Mouse (Mus musculus) limb, embryonic 15.5 days (tissue): ENCODE data around the gene Washc1. TPM values are rescaled to one million over a fixed set of nuclear protein-coding genes. Genes with fewer than 3 reads are reported as not detected.
A peak's percentile ranks its signal among the peaks of the same experiment; 100 is the strongest.
"Not testable (repeated sequence)": the region's sequence is repeated elsewhere in the genome, so short reads cannot be mapped to it uniquely, and the experiment has no call there.

Source experiments
- ATAC-seq: fragments of 200-750 bp; cut with Nextera tagmentation; 2 replicates; pipeline ENCODE4 v1.8.0; 2017; ENCODE audit warnings: low read depth, moderate TSS enrichment; ENCODE audit not compliant: insufficient number of reproducible peaks, low FRiP score, low TSS enrichment
- H3K27ac ChIP-seq: fragments of 300-500 bp; sonication (generic); 2 replicates; pipeline ENCODE4 v1.5.1; 2015; ENCODE audit warnings: moderate library complexity, mild to moderate bottlenecking, inconsistent platforms
- H3K27me3 ChIP-seq: fragments of 300-500 bp; sonication (generic); 2 replicates; pipeline ENCODE4 v1.6.1; 2015; ENCODE audit warnings: inconsistent platforms
- H3K36me3 ChIP-seq: fragments of 300-500 bp; sonication (generic); 2 replicates; pipeline ENCODE4 v1.6.1; 2015; ENCODE audit warnings: inconsistent platforms
- H3K4me1 ChIP-seq: fragments of 300-500 bp; sonication (generic); 2 replicates; pipeline ENCODE4 v1.6.1; 2015; ENCODE audit warnings: inconsistent platforms
- H3K4me2 ChIP-seq: fragments of 300-500 bp; sonication (generic); 2 replicates; pipeline ENCODE4 v1.6.1; 2015; ENCODE audit warnings: mild to moderate bottlenecking, inconsistent platforms
- H3K4me3 ChIP-seq: fragments of 300-500 bp; sonication (generic); 2 replicates; pipeline ENCODE4 v1.5.1; 2015; ENCODE audit warnings: mild to moderate bottlenecking, inconsistent platforms
- H3K9ac ChIP-seq: fragments of 300-500 bp; sonication (generic); 2 replicates; pipeline ENCODE4 v1.6.1; 2015; ENCODE audit warnings: inconsistent platforms
- H3K9me3 ChIP-seq: fragments of 300-500 bp; sonication (generic); 2 replicates; pipeline ENCODE4 v1.6.1; 2016; ENCODE audit warnings: inconsistent platforms
- WGBS: fragments of 180-500 bp; shearing (Covaris S2); methylation state at CpG from one replicate; pipeline ENCODE4 v1.1.7; 2015; 5-methylcytosine and 5-hydroxymethylcytosine counted together
- polyA plus RNA-seq: library from polyadenylated mRNA; unstranded; fragments of >200 nt; fragmentation: Nextera tagmentation; extraction: Ambion mirVana; gene quantifications from 2 replicates; pipeline ENCODE4 v1.2.1, GENCODE M21; 2015

Gene Washc1
- 39.0 and 40.7 TPM in 2 replicates for polyA plus RNA-seq

DNA sequence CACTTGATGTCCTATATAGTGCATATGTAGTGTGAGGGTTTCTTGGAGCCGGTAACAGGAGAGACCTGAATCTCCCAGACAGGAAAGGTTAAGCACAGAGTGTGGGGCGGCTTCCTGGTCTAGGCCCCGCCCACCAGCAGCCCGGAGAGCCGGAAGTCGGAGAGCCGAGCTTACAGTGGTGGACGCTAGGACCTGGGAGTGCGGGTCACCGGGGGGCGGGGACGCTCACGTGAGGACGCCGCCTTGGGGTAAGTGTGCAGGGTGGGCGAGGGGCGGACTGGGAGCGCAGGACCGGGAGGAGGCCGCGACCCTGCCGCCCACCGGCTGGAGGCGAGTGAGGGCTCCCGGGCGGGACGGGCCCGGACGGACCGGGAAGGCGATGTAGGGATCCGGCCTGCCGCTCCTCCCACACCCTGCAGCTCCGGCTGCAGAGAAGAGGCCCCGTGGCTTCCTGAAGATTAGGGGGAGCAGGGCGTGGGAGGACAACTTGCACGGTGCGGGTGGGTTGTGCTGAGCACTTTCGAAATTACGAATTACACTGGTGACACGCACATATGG, at the start of gene Washc1:
Gene Washc1 (plus strand): TSS at position 144 of the 558 bp plus-strand sequence.
- under 1% methylated on average over 41 of the region's 41 CpGs for WGBS
- no peaks in the 10 kb centered on the region for H3K9me3 ChIP-seq
- peaks cover 17% of the 10 kb centered on the region for H3K4me1 ChIP-seq
- peak within 1 kb of the TSS; percentile 76 for H3K9ac ChIP-seq
- no peaks in the 10 kb centered on the region for H3K27me3 ChIP-seq
- peaks cover 31% of the 10 kb centered on the region for H3K36me3 ChIP-seq
- H3K4me2 ChIP-seq: peak within 1 kb of the TSS; percentile 56
- peak within 1 kb of the TSS; percentile 94 for H3K4me3 ChIP-seq
- H3K27ac ChIP-seq: peak within 1 kb of the TSS; percentile 84
- peak; percentile 94 for ATAC-seq

DNA sequence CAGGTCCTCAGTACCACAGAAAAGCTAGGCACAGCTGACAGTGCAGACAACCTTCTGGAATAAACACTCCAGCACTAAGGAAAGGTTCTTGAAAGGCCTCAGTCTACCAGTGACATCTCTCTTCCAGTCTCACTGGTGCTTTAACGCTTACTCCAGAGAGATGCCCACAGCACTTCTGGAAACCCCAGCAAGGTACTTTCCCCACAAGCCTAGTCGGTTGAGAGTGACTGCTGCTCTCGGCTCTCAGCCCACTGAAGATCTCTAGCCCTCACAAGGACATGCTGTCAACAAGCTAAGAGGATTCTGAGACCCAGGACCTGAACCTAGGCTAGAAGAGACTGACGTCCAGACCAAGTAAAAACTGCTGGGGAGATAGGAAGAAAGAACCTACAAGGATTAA, 46.2 kb upstream of the Washc1 start:
- H3K36me3 ChIP-seq: no peaks in the 10 kb centered on the region
- H3K9me3 ChIP-seq: no peaks in the 10 kb centered on the region
- no peaks in the 10 kb centered on the region for H3K27me3 ChIP-seq
- no peak overlapping the region for H3K4me3 ChIP-seq
- WGBS: 85% methylated on average over 4 of the region's 4 CpGs
- H3K27ac ChIP-seq: no peak overlapping the region
- no peak for ATAC-seq
- no peaks in the 10 kb centered on the region for H3K4me1 ChIP-seq
- no peak overlapping the region for H3K9ac ChIP-seq
- H3K4me2 ChIP-seq: no peak overlapping the region

DNA sequence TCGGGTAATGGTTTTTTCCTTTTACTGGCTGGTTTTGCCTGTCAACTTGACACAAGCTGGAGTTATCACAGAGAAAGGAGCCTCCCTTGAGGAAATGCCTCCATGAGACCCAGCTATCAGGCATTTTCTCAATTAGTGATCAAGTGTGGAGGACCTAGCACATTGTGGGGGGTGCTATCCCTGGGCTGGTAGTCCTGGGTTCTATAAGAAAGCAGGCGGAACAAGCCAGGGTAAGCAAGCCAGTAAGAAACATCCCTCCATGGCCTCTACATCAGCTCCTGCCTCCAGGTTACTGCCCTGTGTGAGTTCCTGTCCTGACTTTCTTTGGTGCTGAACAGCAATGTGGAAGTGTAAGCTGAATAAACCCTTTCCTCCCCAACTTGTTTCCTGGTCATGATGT, 42.3 kb upstream of the Washc1 start:
- WGBS: 92% methylated on average over 2 of the region's 2 CpGs
- H3K4me3 ChIP-seq, H3K36me3 ChIP-seq, H3K27me3 ChIP-seq, H3K4me2 ChIP-seq, H3K27ac ChIP-seq, H3K9me3 ChIP-seq, H3K9ac ChIP-seq, ATAC-seq, H3K4me1 ChIP-seq: not testable (repeated sequence)

DNA sequence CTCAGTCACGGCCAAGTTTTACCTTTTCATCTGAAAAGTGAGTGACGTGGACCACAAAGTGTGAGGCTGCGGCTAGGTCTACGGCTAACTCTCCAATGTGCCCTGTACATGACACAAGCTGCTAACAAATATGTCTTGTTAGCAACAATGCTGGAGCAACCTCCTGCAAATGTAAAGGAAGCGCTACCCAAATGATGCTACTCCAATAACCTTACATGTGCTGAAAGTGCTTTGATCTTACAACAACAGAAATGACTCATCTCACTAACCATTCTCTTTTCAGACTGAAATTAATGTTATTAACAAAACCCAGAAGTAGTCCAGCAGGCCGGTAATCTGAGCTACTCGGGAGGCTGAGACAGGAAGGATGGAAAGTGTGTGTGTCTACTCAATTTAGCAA, 37.4 kb upstream of the Washc1 start:
- H3K4me3 ChIP-seq: no peak overlapping the region
- no peaks in the 10 kb centered on the region for H3K9me3 ChIP-seq
- no peaks in the 10 kb centered on the region for H3K27me3 ChIP-seq
- H3K9ac ChIP-seq: no peak overlapping the region
- no peaks in the 10 kb centered on the region for H3K36me3 ChIP-seq
- ATAC-seq: no peak
- WGBS: 89% methylated on average over 7 of the region's 7 CpGs
- H3K27ac ChIP-seq: no peak overlapping the region
- H3K4me2 ChIP-seq: no peak overlapping the region
- H3K4me1 ChIP-seq: 0 out of 2 replicates have a peak, but pooled peaks cover 8% of the 10 kb centered on the region

DNA sequence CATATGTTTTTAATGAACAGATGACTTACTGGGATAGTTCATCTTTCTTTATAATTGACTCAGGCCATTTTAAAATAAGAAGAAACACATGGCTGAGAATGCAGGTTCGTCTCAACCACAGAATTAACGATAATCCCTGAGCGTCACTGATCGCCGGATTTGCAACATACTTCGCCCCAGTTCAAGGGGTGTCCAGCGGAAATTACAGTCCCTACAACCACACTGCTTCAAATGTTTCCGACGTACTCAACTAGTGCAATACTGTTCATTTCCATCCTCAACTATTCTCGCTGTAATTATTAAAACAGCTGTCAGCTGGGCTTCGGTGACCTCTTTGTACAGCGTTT, 35.5 kb upstream of the Washc1 start:
- Histone ChIP-seq H3K4me2 (peak overlapping the region; percentile 74), H3K36me3 (peaks cover 11% of the 10 kb centered on the region), H3K4me3 (peak overlapping the region; percentile 98), H3K9me3 (no peaks in the 10 kb centered on the region), H3K27ac (peak overlapping the region; percentile 93; the same call in 1 of the 2 replicates), H3K9ac (peak overlapping the region; percentile 76), H3K4me1 (0 out of 2 replicates have a peak, but pooled peaks cover 8% of the 10 kb centered on the region), H3K27me3 (no peaks in the 10 kb centered on the region)
- 3% methylated on average over 12 of the region's 12 CpGs for WGBS
- ATAC-seq: no peak

DNA sequence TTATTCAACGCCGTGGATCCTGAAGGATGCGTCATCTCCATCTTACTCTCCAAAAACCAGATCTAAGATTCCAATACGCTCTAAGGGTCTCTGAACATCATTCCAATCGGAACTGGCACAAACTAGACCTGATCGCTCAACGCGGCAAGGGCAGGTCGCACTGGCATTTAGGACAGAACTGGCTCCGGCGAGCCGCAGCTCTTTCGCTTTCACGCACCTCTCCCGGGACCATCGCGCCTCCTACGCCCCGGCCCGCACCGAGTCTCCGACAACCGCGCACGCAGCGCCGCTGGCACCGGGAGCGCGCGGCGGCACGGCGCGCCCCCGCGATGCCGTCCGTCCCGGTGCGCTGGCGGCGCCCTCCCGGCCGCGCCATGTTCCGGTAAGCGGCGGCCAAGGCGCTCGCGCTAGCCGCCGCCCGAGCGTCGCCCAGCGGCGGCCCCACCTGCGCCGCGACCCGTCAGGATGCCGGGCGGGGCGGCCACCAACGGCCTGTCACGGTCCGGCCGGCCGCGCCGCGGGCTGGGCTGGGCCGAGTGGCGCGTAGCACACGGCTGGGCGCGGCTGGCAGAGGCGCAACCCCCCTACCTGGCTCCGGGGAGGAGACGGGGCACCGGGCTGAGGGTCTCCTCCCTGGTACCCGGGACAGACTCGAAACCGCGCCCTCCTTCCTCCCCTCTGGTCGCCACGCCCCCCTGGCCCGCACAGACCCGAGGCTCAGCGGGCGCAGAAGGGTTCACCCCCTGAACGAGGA, 35.0 kb upstream of the Washc1 start:
- WGBS: under 1% methylated on average over 76 of the region's 95 CpGs
- H3K4me3 ChIP-seq: peak overlapping the region; percentile 98
- H3K4me1 ChIP-seq: 0 out of 2 replicates have a peak, but pooled peaks cover 8% of the 10 kb centered on the region
- H3K9ac ChIP-seq: peak overlapping the region; percentile 76
- no peaks in the 10 kb centered on the region for H3K9me3 ChIP-seq
- peak overlapping the region; percentile 74 for H3K4me2 ChIP-seq
- ATAC-seq: peak; percentile 89
- no peaks in the 10 kb centered on the region for H3K27me3 ChIP-seq
- H3K36me3 ChIP-seq: peaks cover 16% of the 10 kb centered on the region
- peak overlapping the region; percentile 93 for H3K27ac ChIP-seq

DNA sequence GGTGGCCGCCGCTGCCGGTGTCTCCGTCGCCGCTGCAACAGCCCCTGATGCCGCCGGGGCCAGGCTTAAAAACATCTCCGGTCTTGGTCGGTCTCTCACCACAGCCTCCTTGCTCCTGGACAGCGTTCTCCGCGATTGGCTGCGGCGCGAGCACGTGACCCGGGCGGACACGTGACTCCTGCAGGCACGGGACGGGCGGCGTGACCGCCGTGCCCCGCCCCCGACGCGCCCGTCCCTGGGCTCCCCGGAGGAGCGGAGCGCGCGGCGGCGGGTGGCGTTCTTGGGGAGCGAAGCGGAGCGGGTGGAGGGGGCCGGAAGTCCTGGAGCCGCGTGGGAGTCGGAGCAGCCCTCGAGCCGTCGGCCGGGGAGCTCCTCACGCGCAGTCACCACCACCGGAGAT, 34.4 kb upstream of the Washc1 start, which contains the start of gene Ankrd12:
Gene Ankrd12 (minus strand): TSS at position 156 of the 400 bp plus-strand sequence.
- H3K9me3 ChIP-seq: no peaks in the 10 kb centered on the region
- H3K27ac ChIP-seq: peak within 1 kb of the TSS; percentile 93
- H3K36me3 ChIP-seq: peaks cover 21% of the 10 kb centered on the region
- H3K4me3 ChIP-seq: peak within 1 kb of the TSS; percentile 98
- 0 out of 2 replicates have a peak, but pooled peaks cover 8% of the 10 kb centered on the region for H3K4me1 ChIP-seq
- H3K9ac ChIP-seq: peak within 1 kb of the TSS; percentile 76
- H3K27me3 ChIP-seq: no peaks in the 10 kb centered on the region
- under 1% methylated on average over 53 of the region's 53 CpGs for WGBS
- peak; percentile 98 for ATAC-seq
- peak within 1 kb of the TSS; percentile 74 for H3K4me2 ChIP-seq

DNA sequence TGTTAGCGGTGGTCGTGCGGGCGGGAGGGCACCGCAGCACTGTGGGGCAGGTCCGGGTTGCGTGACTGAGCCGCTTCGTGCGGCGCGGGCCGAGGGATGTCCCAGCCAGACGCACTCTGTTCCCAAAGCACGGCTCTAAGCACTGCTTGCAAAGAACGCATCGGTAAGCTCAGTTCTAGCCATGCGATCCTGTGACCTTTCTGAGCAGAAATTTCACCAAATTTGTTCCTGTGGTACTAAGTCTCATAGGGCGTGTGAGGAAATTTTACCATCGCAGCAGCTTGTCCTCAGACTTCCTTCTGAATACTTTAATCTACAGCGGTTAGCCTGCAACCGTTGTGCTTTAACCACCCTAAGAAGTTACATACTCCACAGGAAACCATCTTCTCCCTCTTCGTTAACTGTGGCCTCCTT, 33.9 kb upstream of the Washc1 start:
- H3K9me3 ChIP-seq: no peaks in the 10 kb centered on the region
- H3K4me2 ChIP-seq: peak overlapping the region; percentile 74
- H3K27ac ChIP-seq: peak overlapping the region; percentile 93
- peak; percentile 66; the same call in 1 of the 2 replicates for ATAC-seq
- H3K36me3 ChIP-seq: peaks cover 21% of the 10 kb centered on the region
- 1% methylated on average over 23 of the region's 23 CpGs for WGBS
- peak overlapping the region; percentile 60 for H3K9ac ChIP-seq
- H3K27me3 ChIP-seq: no peaks in the 10 kb centered on the region
- H3K4me3 ChIP-seq: peak overlapping the region; percentile 98
- 0 out of 2 replicates have a peak, but pooled peaks cover 8% of the 10 kb centered on the region for H3K4me1 ChIP-seq

DNA sequence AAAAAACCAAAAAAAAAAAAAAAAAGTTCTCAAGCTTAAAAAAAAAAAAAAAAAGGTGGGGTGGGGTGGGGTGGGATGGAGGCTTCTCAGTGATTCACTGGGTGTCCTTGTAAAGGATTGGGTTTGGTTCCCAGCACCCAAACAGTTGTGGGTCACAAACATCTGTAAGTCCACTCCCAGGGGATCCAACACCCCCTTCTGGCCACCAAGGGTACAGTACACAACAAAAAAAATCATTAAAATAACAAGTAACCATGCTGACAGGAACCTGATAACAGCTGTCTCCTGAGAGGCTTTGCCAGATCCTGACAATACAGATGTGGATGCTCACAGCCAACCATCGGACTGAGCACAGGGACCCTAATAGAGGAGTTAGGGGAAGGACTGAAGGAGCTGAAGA, 26.9 kb upstream of the Washc1 start:
- Histone ChIP-seq H3K4me1 (no peaks in the 10 kb centered on the region), H3K4me2 (no peak overlapping the region), H3K9me3 (no peaks in the 10 kb centered on the region), H3K36me3 (peaks cover 53% of the 10 kb centered on the region), H3K27ac (no peak overlapping the region), H3K4me3 (no peak overlapping the region), H3K9ac (no peak overlapping the region), H3K27me3 (no peaks in the 10 kb centered on the region)
- WGBS: 91% methylated on average over 1 of the region's 1 CpGs
- ATAC-seq: no peak

DNA sequence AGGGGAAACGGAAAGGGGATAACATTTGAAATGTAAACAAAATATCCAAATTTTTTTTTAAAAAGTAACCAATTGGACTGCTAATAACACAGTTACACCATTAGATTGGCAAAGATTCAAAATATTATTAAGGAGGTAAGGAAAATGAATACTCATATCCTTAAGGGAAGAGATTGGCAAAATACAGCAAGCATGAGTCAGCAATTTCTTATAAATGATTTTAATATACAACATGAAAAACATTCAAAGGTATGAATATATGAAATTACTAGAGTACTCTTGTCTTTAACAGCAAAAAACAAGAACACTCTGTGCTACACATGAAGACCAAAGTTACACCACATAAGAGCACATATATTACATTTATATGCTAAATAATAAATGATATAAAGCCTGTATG, 26.3 kb upstream of the Washc1 start:
- peaks cover 50% of the 10 kb centered on the region for H3K36me3 ChIP-seq
- H3K27ac ChIP-seq: no peak overlapping the region
- ATAC-seq: no peak
- H3K4me2 ChIP-seq: no peak overlapping the region
- 96% methylated on average over 1 of the region's 1 CpGs for whole genome bisulfite sequencing
- no peaks in the 10 kb centered on the region for H3K9me3 ChIP-seq
- H3K4me1 ChIP-seq: no peaks in the 10 kb centered on the region
- H3K4me3 ChIP-seq: no peak overlapping the region
- H3K27me3 ChIP-seq: no peaks in the 10 kb centered on the region
- H3K9ac ChIP-seq: no peak overlapping the region

DNA sequence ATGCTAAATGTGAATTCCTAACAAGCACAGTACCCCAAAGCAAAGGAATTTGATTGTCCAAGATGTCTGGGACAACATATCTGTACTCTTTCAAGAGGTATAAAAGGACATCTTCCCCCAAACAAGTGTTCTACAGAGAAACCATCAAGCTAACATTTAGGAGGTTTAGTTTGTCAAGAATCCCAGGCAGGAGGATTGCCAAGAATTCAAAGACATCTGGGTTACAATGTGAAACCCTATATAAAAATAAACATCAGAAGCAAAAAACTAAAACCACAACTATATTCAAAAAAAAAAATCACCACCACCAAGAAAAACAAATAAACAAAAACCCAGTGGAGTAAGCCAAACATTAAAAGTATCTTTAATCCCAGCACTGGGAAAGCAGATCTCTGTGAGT, 21.1 kb upstream of the Washc1 start:
- Histone ChIP-seq H3K27ac (no peak overlapping the region), H3K9me3 (no peaks in the 10 kb centered on the region), H3K9ac (no peak overlapping the region), H3K27me3 (no peaks in the 10 kb centered on the region), H3K4me3 (no peak overlapping the region), H3K4me2 (no peak overlapping the region), H3K4me1 (no peaks in the 10 kb centered on the region), H3K36me3 (peaks cover 46% of the 10 kb centered on the region)
- no peak for ATAC-seq

DNA sequence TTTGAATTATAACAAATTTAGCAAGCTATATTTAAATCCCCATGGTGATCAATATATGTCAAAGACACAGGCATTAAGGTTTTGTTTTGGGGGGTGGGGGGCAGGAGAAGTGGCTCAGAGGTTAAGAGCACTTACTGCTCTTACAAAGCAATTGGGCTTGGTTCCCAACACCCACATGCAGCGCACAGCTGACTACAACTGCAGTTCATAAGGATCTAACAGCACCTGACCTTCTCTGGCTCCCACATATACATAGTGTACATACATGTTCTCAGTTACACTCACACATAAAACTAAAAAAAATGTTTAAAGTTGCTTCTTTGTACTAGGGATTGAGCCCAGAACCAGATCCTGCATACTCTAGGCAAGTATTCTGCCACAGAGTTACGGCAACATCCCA, 20.0 kb upstream of the Washc1 start:
- no peak overlapping the region for H3K27ac ChIP-seq
- H3K9me3 ChIP-seq: no peaks in the 10 kb centered on the region
- H3K27me3 ChIP-seq: no peaks in the 10 kb centered on the region
- H3K4me3 ChIP-seq: no peak overlapping the region
- peaks cover 36% of the 10 kb centered on the region for H3K36me3 ChIP-seq
- no peak overlapping the region for H3K4me2 ChIP-seq
- H3K4me1 ChIP-seq: no peaks in the 10 kb centered on the region
- WGBS: 87% methylated on average over 2 of the region's 2 CpGs
- no peak for ATAC-seq
- H3K9ac ChIP-seq: no peak overlapping the region
